Mouse (Mus musculus) Muller cell, postnatal 12 days (primary cell): ENCODE results near the gene Ugt2a3.
"Not testable (repeated sequence)": the region's sequence is repeated elsewhere in the genome, so short reads cannot be mapped to it uniquely, and the experiment has no call there.

Source experiments
- DNase-seq: peaks from one replicate; pipeline ENCODE4 v3.0.0-alpha.2; 2015; ENCODE audit errors: inconsistent ontology term

Gene Ugt2a3

GRCm38 (mm10) chr5:87336961-87337697 lies at the start of gene Ugt2a3:
Gene Ugt2a3, minus strand, starts transcription at chr5:87337195.
- DNase-seq: no peak

- no peak for DNase-seq
Measured at GRCm38 (mm10) chr5:87380234-87380633, 43.2 kb upstream of the Ugt2a3 start.

GRCm38 (mm10) chr5:87379825-87380224 lies 42.8 kb upstream of the Ugt2a3 start:
- DNase-seq: no peak

- DNase-seq: no peak
Measured at GRCm38 (mm10) chr5:87375874-87376383, 38.9 kb upstream of the Ugt2a3 start.

GRCm38 (mm10) chr5:87373502-87373863 lies 36.5 kb upstream of the Ugt2a3 start:
- no peak for DNase-seq

- DNase-seq: not testable (repeated sequence)
Measured at GRCm38 (mm10) chr5:87372788-87373501, 36.0 kb upstream of the Ugt2a3 start.

- DNase-seq: no peak
Measured at GRCm38 (mm10) chr5:87350350-87350749, 13.4 kb upstream of the Ugt2a3 start.

GRCm38 (mm10) chr5:87349150-87349549 lies 12.2 kb upstream of the Ugt2a3 start:
- not testable (repeated sequence) for DNase-seq

- not testable (repeated sequence) for DNase-seq
Measured at GRCm38 (mm10) chr5:87347479-87348078, 10.6 kb upstream of the Ugt2a3 start.

GRCm38 (mm10) chr5:87340461-87340860 lies 3.5 kb upstream of the Ugt2a3 start:
- DNase-seq: no peak

- DNase-seq: no peak
Measured at GRCm38 (mm10) chr5:87335199-87335598, 1.8 kb downstream of the Ugt2a3 start.

- peak; percentile 45 for DNase-seq
Measured at GRCm38 (mm10) chr5:87333584-87333983, 3.4 kb downstream of the Ugt2a3 start.

GRCm38 (mm10) chr5:87311392-87311791 lies 25.6 kb downstream of the Ugt2a3 start:
- no peak for DNase-seq

- not testable (repeated sequence) for DNase-seq
Measured at GRCm38 (mm10) chr5:87286180-87286579, 50.8 kb downstream of the Ugt2a3 start.

- DNase-seq: not testable (repeated sequence)
Measured at GRCm38 (mm10) chr5:87275986-87276385, 61.0 kb downstream of the Ugt2a3 start.

GRCm38 (mm10) chr5:87275581-87275980 lies 61.4 kb downstream of the Ugt2a3 start:
- DNase-seq: no peak
